11 mouse cellular contexts compared by ENCODE assay signal in the genomic region with DNA sequence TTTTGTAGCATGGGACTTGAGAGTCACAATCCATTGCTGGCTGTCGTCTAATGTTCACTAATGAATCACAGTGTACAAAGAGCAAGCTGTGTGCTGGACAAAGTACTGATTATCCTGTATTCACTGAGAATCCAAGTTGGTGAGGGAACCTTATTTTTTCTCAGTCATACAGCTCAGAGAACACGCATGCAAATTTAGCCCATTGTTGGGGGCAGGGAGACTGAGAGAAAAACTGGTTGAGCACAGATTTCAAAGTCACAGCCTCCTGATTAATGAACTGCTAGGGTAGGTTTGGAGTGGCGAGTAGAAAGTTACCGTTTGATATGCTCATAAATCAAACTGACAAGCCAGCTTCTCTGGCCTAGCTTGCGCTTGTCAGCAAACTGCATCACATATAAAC.
DNase-seq lines count a peak whose midpoint lies in the region; ATAC-seq and TF ChIP-seq lines count a peak whose summit lies in the region.
"Had no signal": no experiment of that assay in that cellular context is flagged by ENCODE, and none has a peak within 500 bp of the region (broad histone marks: within the 10 kb centered on the region; RNA-seq: fewer than 3 reads in every experiment).

No protein-coding gene starts in this region.

- peaks cover 6% of the 10 kb centered on the region; the same call in 1 of the 2 replicates for H3K4me1 ChIP-seq in midbrain, embryonic 11.5 days (ENCODE audit: control insufficient read depth, insufficient read depth, low read length)
- H3K4me1 ChIP-seq in midbrain, postnatal 0 days (ENCODE audit: insufficient read depth, low read length) = no peaks in the 10 kb centered on the region
- peaks cover 24% of the 10 kb centered on the region for H3K4me1 ChIP-seq in forebrain, embryonic 12.5 days
- 0 out of 2 replicates have a peak, but pooled peaks cover 3% of the 10 kb centered on the region for H3K4me1 ChIP-seq in hindbrain, embryonic 16.5 days (ENCODE audit: control insufficient read depth, insufficient read depth, low read depth, low read length)
- H3K4me1 ChIP-seq in limb, embryonic 10.5 days = peaks cover 23% of the 10 kb centered on the region
- H3K4me1 ChIP-seq: heart, embryonic 12.5 days; liver, embryonic 15.5 days had no signal

- H3K27me3 ChIP-seq in midbrain, embryonic 11.5 days (ENCODE audit: control insufficient read depth, insufficient read depth, low read length) = no peaks in the 10 kb centered on the region
- no peaks in the 10 kb centered on the region for H3K27me3 ChIP-seq in midbrain, postnatal 0 days (ENCODE audit: insufficient read depth, low read length)
- no peaks in the 10 kb centered on the region for H3K27me3 ChIP-seq in forebrain, embryonic 12.5 days
- H3K27me3 ChIP-seq in hindbrain, embryonic 16.5 days (replicated peaks; ENCODE audit: control insufficient read depth, insufficient read depth, low read length) = no peaks in the 10 kb centered on the region
- no peaks in the 10 kb centered on the region for H3K27me3 ChIP-seq in limb, embryonic 10.5 days (ENCODE audit: low read depth, poor library complexity, severe bottlenecking)
- H3K27me3 ChIP-seq: heart, embryonic 12.5 days; liver, embryonic 15.5 days had no signal

- TF ChIP-seq CTCF in midbrain, postnatal 0 days (IDR thresholded peaks at IDR 0.05) = no peak

- H3K27ac ChIP-seq in midbrain, embryonic 11.5 days (ENCODE audit: low read depth, low read length) = no peak overlapping the region
- no peak overlapping the region for H3K27ac ChIP-seq in midbrain, postnatal 0 days (ENCODE audit: low read depth, low read length)
- H3K27ac ChIP-seq in forebrain, embryonic 12.5 days = peak overlapping the region; percentile 42; the same call in 1 of the 2 replicates
- no peak overlapping the region for H3K27ac ChIP-seq in hindbrain, embryonic 16.5 days (ENCODE audit: low read depth, low read length)
- peak overlapping the region; percentile 34; the same call in 1 of the 2 replicates for H3K27ac ChIP-seq in limb, embryonic 10.5 days
- H3K27ac ChIP-seq: liver, embryonic 15.5 days had no signal

- H3K9me3 ChIP-seq in midbrain, embryonic 11.5 days (ENCODE audit: control insufficient read depth, low read length) = no peaks in the 10 kb centered on the region
- H3K9me3 ChIP-seq in midbrain, postnatal 0 days (ENCODE audit: low read length) = no peaks in the 10 kb centered on the region
- no peaks in the 10 kb centered on the region for H3K9me3 ChIP-seq in forebrain, embryonic 12.5 days
- no peaks in the 10 kb centered on the region for H3K9me3 ChIP-seq in hindbrain, embryonic 16.5 days (ENCODE audit: control insufficient read depth, low read length)
- no peaks in the 10 kb centered on the region for H3K9me3 ChIP-seq in limb, embryonic 10.5 days (replicated peaks)
- H3K9me3 ChIP-seq: heart, embryonic 12.5 days; liver, embryonic 15.5 days had no signal

- H3K4me2 ChIP-seq in midbrain, embryonic 11.5 days = no peak overlapping the region
- no peak overlapping the region for H3K4me2 ChIP-seq in midbrain, postnatal 0 days (ENCODE audit: low read depth, low read length, poor library complexity, severe bottlenecking)
- 0 out of 2 replicates have a peak overlapping the region, but pooled peaks have one; percentile 2 for H3K4me2 ChIP-seq in forebrain, embryonic 12.5 days
- no peak overlapping the region for H3K4me2 ChIP-seq in hindbrain, embryonic 16.5 days (ENCODE audit: low read length)
- H3K4me2 ChIP-seq: heart, embryonic 12.5 days; liver, embryonic 15.5 days had no signal

- DNase-seq in midbrain, embryonic 11.5 days (ENCODE audit: low spot score, missing footprints) = no peak
- no peak for DNase-seq in midbrain, postnatal 0 days (ENCODE audit: low spot score)
- DNase-seq in limb, embryonic 10.5 days (ENCODE audit: low spot score) = peak; percentile 36
- no peak for DNase-seq in cerebellum, postnatal 4 days (ENCODE audit: low spot score in 2 of 2)
- DNase-seq in layer of hippocampus, postnatal 25 days (ENCODE audit: extremely low spot score in 1 of 2, low spot score in 1 of 2) = no peak
- no peak for DNase-seq in MN1 (ENCODE audit: low spot score)
- DNase-seq: B cell, adult 2 months had no signal

- ATAC-seq in midbrain, embryonic 11.5 days (ENCODE audit: low FRiP score) = peak; percentile 48; the same call in 1 of the 2 replicates
- no peak for ATAC-seq in midbrain, postnatal 0 days (ENCODE audit: low FRiP score)
- peak; percentile 74; the same call in 1 of the 2 replicates for ATAC-seq in forebrain, embryonic 12.5 days (ENCODE audit: low FRiP score)
- peak; percentile 58 for ATAC-seq in hindbrain, embryonic 16.5 days

- H3K9ac ChIP-seq in midbrain, embryonic 11.5 days (ENCODE audit: low read length) = no peak overlapping the region
- no peak overlapping the region for H3K9ac ChIP-seq in midbrain, postnatal 0 days (replicated peaks; ENCODE audit: low read length, poor library complexity, severe bottlenecking)
- H3K9ac ChIP-seq in forebrain, embryonic 12.5 days = no peak overlapping the region
- H3K9ac ChIP-seq in hindbrain, embryonic 16.5 days (ENCODE audit: low read depth, low read length) = no peak overlapping the region
- H3K9ac ChIP-seq: heart, embryonic 12.5 days; liver, embryonic 15.5 days had no signal

- WGBS in midbrain, embryonic 11.5 days = 60% methylated on average over 5 of the region's 5 CpGs
- WGBS in midbrain, postnatal 0 days = 32% methylated on average over 5 of the region's 5 CpGs
- 29% methylated on average over 5 of the region's 5 CpGs for WGBS in forebrain, embryonic 12.5 days
- 20% methylated on average over 5 of the region's 5 CpGs for WGBS in hindbrain, embryonic 16.5 days
- 25% methylated on average over 5 of the region's 5 CpGs for WGBS in limb, embryonic 10.5 days

- H3K4me3 ChIP-seq in midbrain, embryonic 11.5 days (ENCODE audit: low read depth, low read length) = no peak overlapping the region
- no peak overlapping the region for H3K4me3 ChIP-seq in midbrain, postnatal 0 days (ENCODE audit: low read depth, low read length)
- H3K4me3 ChIP-seq in forebrain, embryonic 12.5 days (replicated peaks) = no peak overlapping the region
- H3K4me3 ChIP-seq in hindbrain, embryonic 16.5 days (ENCODE audit: low read length) = no peak overlapping the region
- H3K4me3 ChIP-seq in limb, embryonic 10.5 days = no peak overlapping the region
- H3K4me3 ChIP-seq: heart, embryonic 12.5 days; liver, embryonic 15.5 days had no signal

- no peaks in the 10 kb centered on the region for H3K36me3 ChIP-seq in midbrain, embryonic 11.5 days (ENCODE audit: control insufficient read depth, insufficient read depth, low read length)
- no peaks in the 10 kb centered on the region for H3K36me3 ChIP-seq in midbrain, postnatal 0 days (ENCODE audit: insufficient read depth, low read length)
- no peaks in the 10 kb centered on the region for H3K36me3 ChIP-seq in forebrain, embryonic 12.5 days (replicated peaks)
- H3K36me3 ChIP-seq in hindbrain, embryonic 16.5 days (ENCODE audit: control insufficient read depth, insufficient read depth, low read length) = no peaks in the 10 kb centered on the region
- H3K36me3 ChIP-seq in limb, embryonic 10.5 days = no peaks in the 10 kb centered on the region
- H3K36me3 ChIP-seq: heart, embryonic 12.5 days; liver, embryonic 15.5 days had no signal

Comparison
In these comparisons a context has a peak if more than half of its experiments do, and no peak if none do; other contexts are left out.
1. H3K27ac ChIP-seq: peak in forebrain, embryonic 12.5 days (single experiment) and limb, embryonic 10.5 days (single experiment); none in midbrain, embryonic 11.5 days (single experiment), midbrain, postnatal 0 days (single experiment) and hindbrain, embryonic 16.5 days (single experiment).